Mouse (Mus musculus): Measurements from ENCODE around the gene Pex14. TPM values are rescaled to one million over a fixed set of nuclear protein-coding genes. Genes with fewer than 3 reads are reported as not detected.

The Pex14 gene
- polyA plus RNA-seq, 1 experiment from 2014 or later = 48.9 TPM

GRCm38 (mm10) chr4:149036592-149036991 lies 63.1 kb downstream of the Pex14 start:
- no peaks in the 10 kb centered on the region for H3K4me1 ChIP-seq (replicated peaks; ENCODE audit: control insufficient read depth, insufficient read depth, low read length)
- no peaks in the 10 kb centered on the region for H3K9me3 ChIP-seq (ENCODE audit: control insufficient read depth)
- no peak for TF ChIP-seq CTCF (IDR thresholded peaks at IDR 0.05; ENCODE audit: low read depth)
- peaks cover 4% of the 10 kb centered on the region; the same call in 1 of the 2 replicates for H3K36me3 ChIP-seq (ENCODE audit: control insufficient read depth, insufficient read depth)
- no peak overlapping the region for H3K9ac ChIP-seq (ENCODE audit: low read depth, low read length)
- 71% methylated on average over 9 of the region's 9 CpGs for WGBS
- no peaks in the 10 kb centered on the region for H3K27me3 ChIP-seq (replicated peaks; ENCODE audit: control insufficient read depth, insufficient read depth, low read length)
- no peak overlapping the region for H3K4me2 ChIP-seq (replicated peaks; ENCODE audit: low read depth)
- H3K27ac ChIP-seq (ENCODE audit: low read depth, low read length) = no peak overlapping the region
- no peak overlapping the region for H3K4me3 ChIP-seq (ENCODE audit: low read depth, low read length)
- ATAC-seq = no peak

- H3K4me1 ChIP-seq (replicated peaks; ENCODE audit: control insufficient read depth, insufficient read depth, low read length) = no peaks in the 10 kb centered on the region
- no peaks in the 10 kb centered on the region; the same call in 1 of the 2 replicates for H3K36me3 ChIP-seq (ENCODE audit: control insufficient read depth, insufficient read depth)
- peak; percentile 43; the same call in 1 of the 2 replicates for ATAC-seq
- no peaks in the 10 kb centered on the region for H3K9me3 ChIP-seq (ENCODE audit: control insufficient read depth)
- peak; percentile 71 for TF ChIP-seq CTCF (IDR thresholded peaks at IDR 0.05; ENCODE audit: low read depth)
- no peak overlapping the region for H3K4me3 ChIP-seq (ENCODE audit: low read depth, low read length)
- 80% methylated on average over 4 of the region's 4 CpGs for WGBS
- no peak overlapping the region for H3K27ac ChIP-seq (ENCODE audit: low read depth, low read length)
- H3K9ac ChIP-seq (ENCODE audit: low read depth, low read length) = no peak overlapping the region
- no peak overlapping the region for H3K4me2 ChIP-seq (replicated peaks; ENCODE audit: low read depth)
- H3K27me3 ChIP-seq (replicated peaks; ENCODE audit: control insufficient read depth, insufficient read depth, low read length) = no peaks in the 10 kb centered on the region
These were observed 68.2 kb downstream of the Pex14 start for GRCm38 (mm10) chr4:149031507-149031906.

- H3K4me1 ChIP-seq (replicated peaks; ENCODE audit: control insufficient read depth, insufficient read depth, low read length) = no peaks in the 10 kb centered on the region
- peaks cover 5% of the 10 kb centered on the region; the same call in 1 of the 2 replicates for H3K36me3 ChIP-seq (ENCODE audit: control insufficient read depth, insufficient read depth)
- no peaks in the 10 kb centered on the region for H3K9me3 ChIP-seq (ENCODE audit: control insufficient read depth)
- 59% methylated on average over 9 of the region's 9 CpGs for WGBS
- no peaks in the 10 kb centered on the region for H3K27me3 ChIP-seq (replicated peaks; ENCODE audit: control insufficient read depth, insufficient read depth, low read length)
- H3K27ac ChIP-seq (ENCODE audit: low read depth, low read length) = no peak overlapping the region
- H3K4me2 ChIP-seq (replicated peaks; ENCODE audit: low read depth) = no peak overlapping the region
- no peak for ATAC-seq
- H3K4me3 ChIP-seq (ENCODE audit: low read depth, low read length) = no peak overlapping the region
- H3K9ac ChIP-seq (ENCODE audit: low read depth, low read length) = no peak overlapping the region
- TF ChIP-seq CTCF (IDR thresholded peaks at IDR 0.05; ENCODE audit: low read depth) = no peak
These were observed 72.1 kb downstream of the Pex14 start for GRCm38 (mm10) chr4:149027571-149027970.

GRCm38 (mm10) chr4:149025242-149025641 lies 74.4 kb downstream of the Pex14 start:
- Histone ChIP-seq H3K9ac (ENCODE audit: low read depth, low read length) (no peak overlapping the region), H3K4me3 (ENCODE audit: low read depth, low read length) (no peak overlapping the region), H3K4me1 (replicated peaks; ENCODE audit: control insufficient read depth, insufficient read depth, low read length) (no peaks in the 10 kb centered on the region), H3K36me3 (ENCODE audit: control insufficient read depth, insufficient read depth) (peaks cover 5% of the 10 kb centered on the region; the same call in 1 of the 2 replicates), H3K27me3 (replicated peaks; ENCODE audit: control insufficient read depth, insufficient read depth, low read length) (no peaks in the 10 kb centered on the region), H3K4me2 (replicated peaks; ENCODE audit: low read depth) (no peak overlapping the region), H3K27ac (ENCODE audit: low read depth, low read length) (no peak overlapping the region), H3K9me3 (ENCODE audit: control insufficient read depth) (no peaks in the 10 kb centered on the region)
- 77% methylated on average over 10 of the region's 10 CpGs for WGBS
- no peak for TF ChIP-seq CTCF (IDR thresholded peaks at IDR 0.05; ENCODE audit: low read depth)
- no peak for ATAC-seq

- Histone ChIP-seq H3K4me3 (ENCODE audit: low read depth, low read length) (no peak overlapping the region), H3K9ac (ENCODE audit: low read depth, low read length) (no peak overlapping the region), H3K9me3 (ENCODE audit: control insufficient read depth) (no peaks in the 10 kb centered on the region), H3K4me1 (replicated peaks; ENCODE audit: control insufficient read depth, insufficient read depth, low read length) (no peaks in the 10 kb centered on the region), H3K4me2 (replicated peaks; ENCODE audit: low read depth) (no peak overlapping the region), H3K27me3 (replicated peaks; ENCODE audit: control insufficient read depth, insufficient read depth, low read length) (no peaks in the 10 kb centered on the region), H3K36me3 (ENCODE audit: control insufficient read depth, insufficient read depth) (peaks cover 5% of the 10 kb centered on the region; the same call in 1 of the 2 replicates), H3K27ac (ENCODE audit: low read depth, low read length) (no peak overlapping the region)
- TF ChIP-seq CTCF (IDR thresholded peaks at IDR 0.05; ENCODE audit: low read depth) = no peak
- ATAC-seq = no peak
These were observed 78.7 kb downstream of the Pex14 start for GRCm38 (mm10) chr4:149021021-149021420.

- Histone ChIP-seq H3K27ac (ENCODE audit: low read depth, low read length) (no peak overlapping the region), H3K9me3 (ENCODE audit: control insufficient read depth) (no peaks in the 10 kb centered on the region), H3K36me3 (ENCODE audit: control insufficient read depth, insufficient read depth) (peaks cover 4% of the 10 kb centered on the region; the same call in 1 of the 2 replicates), H3K4me1 (replicated peaks; ENCODE audit: control insufficient read depth, insufficient read depth, low read length) (no peaks in the 10 kb centered on the region), H3K4me2 (replicated peaks; ENCODE audit: low read depth) (no peak overlapping the region), H3K27me3 (replicated peaks; ENCODE audit: control insufficient read depth, insufficient read depth, low read length) (no peaks in the 10 kb centered on the region), H3K4me3 (ENCODE audit: low read depth, low read length) (no peak overlapping the region), H3K9ac (ENCODE audit: low read depth, low read length) (no peak overlapping the region)
- no peak for TF ChIP-seq CTCF (IDR thresholded peaks at IDR 0.05; ENCODE audit: low read depth)
- 71% methylated on average over 6 of the region's 6 CpGs for WGBS
- ATAC-seq = no peak
These were observed 80.2 kb downstream of the Pex14 start for GRCm38 (mm10) chr4:149019456-149019855.

- Histone ChIP-seq H3K4me3 (ENCODE audit: low read depth, low read length) (no peak overlapping the region), H3K27ac (ENCODE audit: low read depth, low read length) (no peak overlapping the region), H3K4me1 (replicated peaks; ENCODE audit: control insufficient read depth, insufficient read depth, low read length) (no peaks in the 10 kb centered on the region), H3K27me3 (replicated peaks; ENCODE audit: control insufficient read depth, insufficient read depth, low read length) (no peaks in the 10 kb centered on the region), H3K9ac (ENCODE audit: low read depth, low read length) (no peak overlapping the region), H3K4me2 (replicated peaks; ENCODE audit: low read depth) (no peak overlapping the region), H3K9me3 (ENCODE audit: control insufficient read depth) (no peaks in the 10 kb centered on the region), H3K36me3 (ENCODE audit: control insufficient read depth, insufficient read depth) (no peaks in the 10 kb centered on the region)
- no peak for TF ChIP-seq CTCF (IDR thresholded peaks at IDR 0.05; ENCODE audit: low read depth)
- 92% methylated on average over 6 of the region's 6 CpGs for WGBS
- ATAC-seq = no peak
These were observed 92.9 kb downstream of the Pex14 start for GRCm38 (mm10) chr4:149006756-149007155.
